Mouse (Mus musculus) CD4-positive, CD25-positive, alpha-beta regulatory T cell, adult 4 months (primary cell): ENCODE measurements at regions not wholly inside any gene's neighbourhood (a gene's known extent, or its start where the extent isn't known, plus 50 kb on each side); places are given as distances from the start of the nearest gene placed in this dataset.

ENCODE experiments used
- ATAC-seq: one replicate; pipeline ENCODE4 v1.8.0; 2017

DNA sequence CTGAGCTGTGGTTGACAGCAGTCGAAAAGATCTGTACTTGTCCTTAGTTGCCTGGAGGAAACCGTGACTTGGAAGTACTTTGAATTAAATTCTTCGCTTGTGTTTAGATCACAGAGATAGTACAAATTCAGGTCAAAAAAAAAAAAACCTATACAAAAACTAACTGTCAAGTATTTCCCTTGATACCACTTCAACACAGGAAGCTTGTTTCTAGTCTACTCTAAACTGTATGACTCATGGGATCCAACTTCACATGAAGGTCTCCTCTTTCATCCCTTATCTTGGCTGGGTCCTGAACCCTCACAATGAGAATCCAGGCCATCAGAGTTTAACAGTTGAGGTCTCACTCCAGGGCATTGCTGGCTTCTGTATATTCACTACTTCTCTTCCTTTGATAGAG lies 54.8 kb downstream of the Tmem30b start:
- peak; percentile 52 for ATAC-seq

DNA sequence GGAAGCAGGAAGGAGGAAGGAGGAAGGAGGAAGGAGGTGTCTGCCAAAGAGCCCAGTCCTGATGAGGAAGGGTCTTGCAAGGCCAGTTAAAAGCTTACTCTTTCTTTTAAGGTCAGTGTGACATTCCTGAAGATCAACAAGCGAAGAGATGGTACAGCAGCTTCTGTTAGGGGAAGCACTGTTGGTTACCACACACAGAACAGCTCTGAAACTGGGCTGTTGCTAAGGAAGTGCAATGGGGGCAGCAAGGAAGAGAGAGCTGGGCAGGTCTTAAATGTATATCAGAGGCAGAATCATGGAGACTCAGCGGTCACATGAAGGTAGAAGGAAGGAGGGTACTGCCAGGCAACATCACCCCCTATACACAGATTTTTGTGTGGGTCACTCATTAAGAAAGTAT lies 63.3 kb downstream of the Tmem30b start:
- ATAC-seq = no peak

DNA sequence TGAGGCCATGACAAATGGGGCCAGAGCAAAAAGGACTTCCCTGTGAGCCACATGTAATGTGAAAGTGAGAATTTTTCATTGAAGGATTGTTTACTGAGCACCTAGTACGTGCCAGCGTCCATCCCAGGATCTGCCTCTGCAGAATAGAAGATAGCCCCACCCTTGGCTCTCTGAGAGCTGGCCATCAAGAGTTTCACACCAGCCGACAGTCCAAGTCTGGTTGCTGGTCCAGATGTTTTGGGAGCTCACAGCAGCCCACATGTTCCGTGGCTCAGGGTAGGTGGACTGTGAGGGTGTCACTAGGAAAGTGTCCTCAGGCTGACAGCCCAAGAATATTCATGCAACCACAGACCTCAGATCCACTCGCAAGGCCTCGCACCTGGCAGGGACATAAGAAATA lies 63.9 kb downstream of the Tmem30b start:
- ATAC-seq = no peak

DNA sequence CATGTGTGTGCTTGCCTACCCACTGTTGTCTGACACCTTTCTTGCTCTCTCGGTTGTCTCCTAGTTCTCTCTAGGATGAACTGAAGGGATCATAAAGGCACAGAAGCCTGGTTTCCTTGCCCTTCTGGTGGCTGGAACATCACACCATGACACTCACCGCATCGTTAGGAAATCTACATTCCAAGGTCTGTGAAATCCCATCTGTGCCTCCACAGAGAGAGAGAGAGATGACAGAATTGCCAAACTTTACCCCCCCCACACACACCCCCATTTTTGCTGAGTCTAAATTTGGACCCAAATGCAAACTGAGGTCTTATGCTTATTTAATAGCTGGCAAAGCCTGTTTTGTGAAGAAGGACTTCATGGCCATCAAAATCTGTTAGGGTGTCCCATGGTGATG lies 64.5 kb downstream of the Tmem30b start:
- ATAC-seq = no peak

DNA sequence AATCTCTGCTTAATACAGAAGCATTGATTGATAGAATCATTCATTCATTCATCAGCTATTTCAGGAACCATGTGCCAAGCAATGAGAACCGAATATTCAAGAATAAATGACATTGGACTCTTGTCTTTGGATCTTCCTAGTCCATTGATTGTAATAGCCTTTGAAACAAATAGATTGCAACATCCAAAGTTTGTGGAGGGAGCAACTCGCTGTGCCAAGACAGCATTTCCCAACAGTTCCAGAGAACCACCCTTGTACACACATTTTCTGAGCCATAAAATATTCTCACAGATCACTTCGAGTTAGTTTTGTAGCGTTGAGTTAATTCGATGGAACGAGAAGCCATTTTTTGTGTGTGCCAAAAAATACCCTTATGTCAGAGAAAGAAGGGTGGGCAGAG lies 65.0 kb downstream of the Tmem30b start:
- no peak for ATAC-seq

DNA sequence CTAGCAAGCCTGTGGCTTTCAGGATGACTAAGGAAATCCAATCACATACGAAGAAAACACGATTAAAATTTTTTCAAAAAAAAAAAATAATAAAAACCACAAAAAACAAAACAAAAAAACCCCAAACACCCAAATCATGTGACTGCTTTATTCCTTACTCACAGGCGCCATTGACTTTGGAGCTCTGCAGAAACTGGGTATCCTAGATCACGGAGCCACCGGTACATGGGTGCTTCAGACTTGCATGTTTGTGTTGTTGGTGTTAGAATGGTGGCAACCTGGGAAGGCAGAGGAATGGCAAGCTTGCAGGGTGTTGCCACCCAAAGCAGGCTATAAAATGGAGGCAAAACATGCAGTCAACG lies 65.6 kb downstream of the Tmem30b start:
- no peak for ATAC-seq

DNA sequence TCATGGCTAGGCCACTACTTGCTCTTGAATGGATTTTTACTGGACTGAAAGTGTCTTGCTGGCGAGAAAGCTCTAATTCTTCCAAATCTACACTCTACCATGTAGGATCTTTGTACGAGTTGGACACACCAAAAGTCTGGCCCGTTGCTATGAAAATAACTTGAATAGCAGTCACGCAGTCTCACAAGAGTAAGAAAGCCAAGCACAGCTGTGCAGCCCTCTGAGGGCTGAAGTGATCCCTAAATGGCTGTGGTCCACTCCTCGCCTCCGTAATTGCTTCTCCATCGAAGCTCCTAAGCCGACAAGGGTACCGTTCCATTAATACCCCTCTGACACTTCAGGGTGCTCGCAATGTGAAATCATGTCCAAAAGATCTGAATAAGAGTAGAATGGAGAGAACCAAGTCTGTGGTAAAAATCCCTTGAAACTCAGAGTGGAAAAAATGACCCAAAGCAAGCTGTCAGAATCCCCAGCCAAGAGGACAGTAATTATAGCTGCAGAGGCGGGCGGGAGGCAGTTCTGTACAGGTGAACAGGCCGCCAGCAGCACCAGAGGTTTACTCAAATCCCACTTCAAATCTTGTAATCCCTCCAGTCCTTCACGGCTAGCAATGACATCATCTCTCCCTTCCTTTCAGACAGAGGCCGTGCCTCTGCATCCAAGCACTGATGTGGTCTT lies 66.1 kb downstream of the Tmem30b start:
- no peak for ATAC-seq

DNA sequence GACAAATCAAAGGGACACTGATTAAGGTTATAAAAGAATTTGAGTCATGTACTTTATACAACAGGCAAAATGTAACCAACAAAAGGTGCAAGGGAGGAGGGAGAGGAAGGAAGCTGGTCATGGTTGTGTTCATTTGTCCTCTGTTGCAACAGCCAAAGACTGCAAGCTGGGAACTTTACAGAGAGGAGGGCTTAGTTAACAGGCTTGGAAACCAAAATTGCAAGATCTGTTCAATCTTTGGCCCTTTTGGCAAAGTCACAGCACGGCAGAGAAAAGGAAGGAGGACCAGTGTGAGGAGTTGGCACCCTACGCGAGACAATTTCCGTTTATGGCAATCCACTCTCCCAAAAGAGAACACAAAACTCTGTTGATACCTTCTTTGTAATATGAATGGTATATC lies 67.6 kb downstream of the Tmem30b start:
- no peak for ATAC-seq

DNA sequence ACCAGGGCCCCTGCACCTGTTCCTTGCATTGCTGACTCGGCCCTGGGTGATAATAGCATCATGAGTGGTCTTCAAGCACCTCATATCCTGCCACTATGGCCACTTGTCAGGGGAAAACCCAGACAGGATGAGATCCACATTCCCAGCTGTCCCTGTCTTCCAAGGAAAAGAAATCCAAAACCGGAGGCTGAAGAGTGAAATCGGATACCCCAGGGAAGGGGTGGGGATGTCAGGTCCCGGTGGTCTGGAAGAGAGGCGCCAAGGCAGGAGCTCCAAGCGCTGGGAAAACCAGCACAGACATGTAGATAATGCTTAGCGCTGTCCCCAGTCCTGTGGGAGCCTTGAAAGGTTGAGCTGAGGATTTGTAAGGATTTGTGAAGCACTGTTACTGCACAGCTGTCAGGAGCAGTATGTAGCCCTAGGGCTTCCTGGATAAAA lies 69.8 kb downstream of the Tmem30b start:
- no peak for ATAC-seq

DNA sequence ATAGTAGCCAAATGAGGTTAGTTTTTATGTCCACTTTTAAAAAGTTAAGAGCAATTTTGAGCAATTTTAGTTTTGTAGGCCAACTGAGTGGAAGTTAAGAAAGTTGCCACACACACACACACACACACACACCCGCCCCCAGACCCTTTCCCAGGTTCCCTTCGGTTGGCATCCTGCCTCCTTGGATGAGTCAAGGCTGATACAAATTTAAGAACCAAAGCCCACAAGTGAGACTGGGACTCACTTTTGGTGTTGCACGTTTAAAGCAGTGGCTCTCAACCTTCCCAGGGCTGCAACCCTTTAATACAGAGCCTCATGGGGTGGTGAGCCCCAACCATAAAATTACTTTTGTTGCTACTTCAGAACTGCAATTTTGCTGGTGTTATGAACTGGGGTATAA lies 70.4 kb downstream of the Tmem30b start:
- ATAC-seq = no peak

DNA sequence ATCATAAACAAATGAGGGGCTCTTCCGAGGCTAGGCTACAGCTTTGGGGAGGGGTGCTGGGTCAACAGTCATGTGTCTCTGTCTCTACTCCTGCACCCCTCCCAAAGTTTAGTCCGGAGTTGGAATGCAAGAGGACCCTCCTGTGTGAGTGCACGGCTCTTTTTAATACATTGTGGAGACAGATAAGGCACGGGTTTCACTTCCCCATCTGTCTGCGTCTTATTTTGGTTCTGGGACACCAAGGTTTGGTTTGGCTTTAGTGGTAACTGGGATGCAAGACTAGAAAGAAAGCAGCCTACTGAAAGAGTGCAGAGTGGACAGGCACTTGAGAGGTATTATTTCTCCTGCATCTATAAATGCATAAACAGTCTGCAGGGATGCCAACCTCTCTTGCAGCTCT lies 71.2 kb downstream of the Tmem30b start:
- no peak for ATAC-seq

DNA sequence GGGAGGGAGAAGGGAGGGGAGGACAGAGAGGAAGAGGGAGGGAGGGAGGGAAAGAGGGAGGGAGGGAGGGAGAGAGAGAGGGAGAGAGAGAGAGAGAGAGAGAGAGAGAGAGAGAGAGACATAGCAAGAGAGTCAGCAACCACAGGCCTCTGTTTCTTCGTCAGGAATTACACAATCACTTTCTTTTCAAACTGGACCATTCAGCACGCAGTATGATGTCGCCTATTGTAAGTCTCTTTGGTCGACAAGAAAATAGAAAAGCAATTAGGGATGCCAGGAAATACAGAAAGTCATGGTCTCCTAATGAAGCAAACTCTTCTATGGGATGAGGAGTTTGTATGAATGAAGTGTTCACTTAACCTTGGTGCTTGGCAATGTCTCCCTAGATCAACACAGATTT lies 73.1 kb downstream of the Tmem30b start:
- ATAC-seq = no peak

DNA sequence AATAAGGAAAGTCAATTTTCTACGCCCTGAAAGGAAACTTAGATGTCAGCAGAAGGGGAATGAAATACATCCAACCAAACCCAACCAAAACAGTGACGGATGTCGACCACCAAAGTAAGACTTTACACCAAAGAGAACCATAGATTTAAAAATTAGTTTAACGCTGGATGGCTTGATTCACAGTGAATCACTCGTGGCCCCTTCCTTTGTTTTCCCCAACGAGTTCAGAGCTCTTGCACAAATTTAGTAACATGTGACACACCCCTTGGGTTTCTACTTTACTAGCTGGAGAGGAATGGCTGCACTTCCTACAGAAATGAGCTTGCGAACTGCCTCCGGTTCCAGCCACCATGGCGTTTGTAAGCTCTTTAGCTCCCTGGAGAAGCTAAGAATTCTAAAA lies 74.2 kb downstream of the Tmem30b start:
- no peak for ATAC-seq

DNA sequence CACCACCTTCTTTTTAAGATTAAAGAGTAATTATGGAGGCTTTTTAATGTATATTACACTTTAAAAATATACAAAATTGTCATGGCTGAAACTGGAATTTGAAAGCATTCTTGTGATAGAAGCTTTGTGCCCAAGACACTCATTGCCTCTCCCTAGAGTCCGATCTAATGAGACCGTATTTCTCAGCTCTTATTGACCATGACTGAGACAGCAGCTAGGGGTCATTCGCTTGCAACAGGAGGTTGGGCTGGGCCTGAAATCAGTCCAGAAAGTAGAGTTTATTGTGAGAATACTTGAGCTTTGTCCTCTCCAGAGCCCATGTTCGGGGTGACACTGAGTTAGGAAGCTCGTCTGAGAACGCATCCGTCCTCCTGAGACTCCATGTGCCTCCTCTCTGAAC lies 79.7 kb downstream of the Tmem30b start:
- no peak for ATAC-seq

DNA sequence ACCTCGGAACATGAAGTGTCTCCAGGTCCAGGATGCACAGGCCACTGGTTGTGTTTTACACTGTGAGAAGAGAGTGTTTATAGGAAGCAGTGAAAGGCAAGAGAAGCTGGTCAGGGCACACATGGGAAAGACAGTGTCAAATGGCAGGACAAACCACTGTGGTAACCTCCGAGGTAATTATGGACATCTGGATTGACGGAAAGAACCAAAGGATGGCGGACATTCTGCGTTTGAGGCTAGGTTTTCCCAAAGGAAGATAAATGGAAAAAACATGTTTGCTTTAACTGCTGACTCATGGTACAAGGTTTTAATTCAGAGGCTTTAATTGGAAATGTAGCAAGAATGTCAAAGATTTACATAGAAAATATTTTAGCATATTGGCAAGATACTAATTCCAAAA lies 80.2 kb downstream of the Tmem30b start:
- no peak for ATAC-seq

DNA sequence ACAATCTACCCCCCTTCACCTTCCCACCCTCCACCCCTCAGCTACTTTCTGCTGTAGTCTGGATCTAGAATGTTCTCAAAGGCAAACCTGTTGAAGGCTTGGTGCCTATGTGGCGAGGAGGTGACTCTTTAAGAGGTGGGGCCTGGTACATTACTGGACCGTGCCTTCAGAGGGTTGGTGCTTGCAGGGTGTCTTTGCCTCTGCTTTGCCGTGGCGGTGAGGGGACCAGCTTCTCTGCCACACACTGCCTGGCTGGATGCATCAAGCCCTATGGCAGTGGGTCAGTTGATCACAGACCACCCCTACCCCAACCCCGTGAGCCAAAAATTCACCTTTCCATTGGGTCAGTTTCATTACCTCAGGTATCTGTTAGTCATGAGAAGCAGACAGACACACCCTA lies 81.9 kb downstream of the Tmem30b start:
- no peak for ATAC-seq

DNA sequence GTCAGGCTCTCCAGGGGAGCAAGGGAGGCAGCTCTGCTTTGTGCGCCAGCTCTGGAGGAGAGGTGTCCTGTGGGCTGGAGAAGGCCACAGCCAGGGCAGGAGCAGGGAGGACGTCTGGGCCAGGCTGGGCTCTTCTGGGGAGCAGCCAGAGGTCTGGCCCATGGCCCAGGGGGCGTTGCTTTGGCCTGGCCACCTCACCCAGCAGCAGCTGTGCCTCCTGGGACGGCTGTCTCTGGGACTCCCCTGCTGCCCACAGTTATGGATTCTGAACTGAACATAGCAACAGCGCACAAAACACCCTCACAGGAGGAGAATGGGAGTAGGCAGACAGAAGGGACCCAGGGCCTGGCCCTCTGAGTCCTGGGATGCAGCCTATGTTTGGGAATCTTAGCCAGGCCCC lies 84.1 kb downstream of the Tmem30b start:
- no peak for ATAC-seq

DNA sequence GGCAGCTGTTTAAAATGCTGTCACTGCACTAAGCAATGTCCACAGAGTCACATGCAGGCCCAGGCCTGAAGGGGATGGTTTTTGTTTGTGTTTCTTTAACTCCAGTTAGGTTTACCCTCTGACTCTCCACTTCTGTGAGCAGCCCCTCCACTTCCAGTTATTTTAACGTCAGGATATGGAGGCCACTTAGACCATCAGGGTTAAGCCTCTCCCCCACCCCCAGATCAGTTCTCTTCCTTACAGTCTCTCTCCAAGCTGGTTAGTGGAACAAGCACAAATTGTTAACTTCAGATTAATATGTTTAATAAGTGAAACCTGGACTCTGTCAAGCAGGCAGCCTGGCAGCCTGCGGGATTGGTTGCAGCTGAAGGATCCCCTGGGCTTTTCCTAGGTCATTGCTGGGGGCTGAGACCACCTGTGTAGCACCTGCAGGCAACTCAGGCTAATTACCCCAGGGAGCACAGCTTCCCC lies 85.9 kb downstream of the Tmem30b start:
- no peak for ATAC-seq

DNA sequence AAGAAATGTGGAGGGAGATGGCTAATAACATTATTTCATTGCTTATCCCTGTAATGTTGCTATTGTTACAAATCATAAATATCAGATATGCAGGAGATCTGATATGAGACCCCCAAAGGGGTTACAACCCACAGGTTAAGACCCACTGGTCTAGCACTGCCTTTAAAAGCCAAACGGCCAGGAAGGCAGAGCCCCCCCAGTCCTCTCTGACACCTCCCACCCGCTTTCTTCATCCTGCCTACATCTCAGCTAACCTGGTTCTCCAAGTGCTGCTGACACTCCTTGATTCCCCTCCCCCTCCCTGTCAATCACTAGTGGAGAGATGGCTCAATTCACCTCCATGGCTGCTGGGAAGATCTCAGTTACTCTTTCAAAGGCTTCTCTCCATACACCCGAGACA lies 94.9 kb downstream of the Tmem30b start:
- no peak for ATAC-seq

DNA sequence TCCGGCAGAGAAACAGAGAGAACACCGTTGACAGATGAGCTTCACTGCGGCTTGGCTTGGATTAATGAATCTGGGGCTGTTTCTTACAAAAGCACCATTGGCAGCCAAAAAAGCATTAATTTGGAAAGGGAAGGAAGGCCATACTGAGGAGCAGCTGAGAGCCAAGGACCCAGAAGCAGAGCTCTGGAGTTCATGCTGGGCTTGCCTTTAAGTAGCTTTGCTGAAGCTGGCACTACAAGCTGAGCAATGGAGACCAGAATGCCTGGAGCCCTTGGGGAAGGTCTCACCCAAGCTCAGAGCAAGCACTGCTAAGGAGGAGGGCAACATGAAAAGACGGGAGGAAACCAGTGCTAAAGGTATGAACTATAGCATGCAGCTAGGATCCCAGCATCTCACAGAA lies 95.7 kb downstream of the Tmem30b start:
- ATAC-seq = no peak

DNA sequence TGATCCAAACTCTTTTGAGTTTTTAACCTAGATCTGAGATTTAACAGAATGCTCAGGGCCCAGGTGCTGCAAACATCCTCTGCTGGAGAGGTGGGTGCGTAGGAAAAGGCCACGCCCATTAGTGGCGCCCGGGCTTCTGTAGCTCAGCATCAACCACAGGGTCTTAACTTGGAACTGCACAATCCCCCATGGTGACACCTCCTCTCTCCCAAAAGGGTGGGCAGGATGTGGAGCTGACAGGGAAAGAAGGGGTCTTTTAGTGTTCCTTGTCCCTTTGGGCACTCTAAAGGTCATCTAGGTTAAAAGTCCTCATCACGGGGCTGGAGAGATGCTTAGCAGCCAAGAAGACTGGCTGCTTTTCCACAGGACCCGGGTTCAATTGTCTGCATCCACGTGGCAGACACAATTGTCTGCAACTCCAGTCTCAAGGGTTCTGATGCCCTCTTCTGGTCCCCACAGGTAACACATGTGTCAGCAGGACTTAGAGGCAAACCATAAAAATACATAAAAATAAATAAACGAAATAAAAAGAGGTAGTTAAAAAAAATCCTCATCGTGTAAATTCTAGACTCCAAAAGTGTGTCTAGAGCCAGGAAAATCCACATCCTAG lies 96.2 kb downstream of the Tmem30b start:
- no peak for ATAC-seq

DNA sequence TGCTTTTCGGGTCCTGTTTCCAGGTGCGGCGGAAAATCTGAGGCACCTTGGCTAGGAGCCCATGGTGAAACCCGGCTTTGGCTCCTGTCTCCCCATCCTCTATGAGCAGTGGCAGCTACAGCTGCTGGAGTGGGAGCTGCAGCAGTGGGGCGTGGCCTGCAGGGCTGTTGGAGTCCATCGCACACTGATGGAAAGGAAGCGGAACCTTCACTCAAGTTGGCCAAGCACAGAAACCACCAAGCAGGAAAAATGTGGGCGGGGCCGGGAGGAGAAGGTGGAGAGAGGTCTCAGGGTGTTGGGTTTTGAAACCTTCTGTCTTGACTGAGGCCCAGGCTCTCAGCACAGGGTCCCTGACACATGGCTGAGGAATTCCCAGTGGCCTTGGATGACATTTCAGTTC lies 97.1 kb downstream of the Tmem30b start:
- no peak for ATAC-seq

DNA sequence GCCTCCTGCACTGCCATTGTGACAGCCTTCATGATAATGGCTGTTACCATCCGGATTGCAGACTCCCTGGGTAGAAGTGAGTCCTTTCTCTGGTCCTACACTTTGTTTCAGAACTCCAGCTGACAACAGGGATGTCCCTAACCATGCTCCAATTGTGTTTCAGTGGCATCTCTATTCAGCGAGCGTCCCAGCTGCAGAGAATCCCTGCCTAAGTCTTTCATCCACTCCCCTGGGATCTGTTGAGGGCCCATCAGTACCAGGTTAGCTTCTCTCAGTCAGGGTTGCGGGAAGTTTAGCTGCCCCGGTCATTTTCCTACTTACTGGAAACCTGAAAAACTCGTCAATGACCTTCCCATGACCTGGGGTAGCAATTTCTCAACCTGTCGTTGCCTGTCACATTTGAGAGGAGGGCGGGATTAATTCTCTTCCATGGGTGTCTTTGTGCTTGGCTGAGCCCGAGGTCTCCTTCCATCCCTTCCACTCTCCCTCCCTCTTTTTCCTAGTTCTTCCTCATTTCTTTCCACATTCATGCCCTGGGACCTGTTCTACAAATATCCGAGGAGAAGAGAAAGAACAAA lies 97.7 kb downstream of the Tmem30b start:
- ATAC-seq = no peak

DNA sequence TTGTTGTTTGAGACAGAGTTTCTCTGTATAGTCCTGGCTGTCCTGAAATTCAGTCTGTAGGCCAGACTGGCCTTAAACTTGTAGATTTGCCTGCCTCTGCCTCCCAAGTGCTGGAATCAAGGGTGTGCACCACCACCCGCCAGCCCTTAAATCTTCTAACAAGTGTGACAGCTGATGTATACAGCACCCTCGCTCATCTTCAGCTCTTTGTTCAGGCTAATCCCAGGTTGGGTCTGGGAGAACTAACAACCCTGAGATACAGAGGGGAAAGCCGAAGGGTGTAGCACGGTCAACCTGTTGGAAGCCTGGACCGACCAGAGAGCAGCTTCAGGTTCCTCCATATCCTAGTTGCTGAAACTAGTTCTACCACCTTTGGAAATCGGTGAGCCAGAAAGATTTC lies 99.0 kb downstream of the Tmem30b start:
- no peak for ATAC-seq

DNA sequence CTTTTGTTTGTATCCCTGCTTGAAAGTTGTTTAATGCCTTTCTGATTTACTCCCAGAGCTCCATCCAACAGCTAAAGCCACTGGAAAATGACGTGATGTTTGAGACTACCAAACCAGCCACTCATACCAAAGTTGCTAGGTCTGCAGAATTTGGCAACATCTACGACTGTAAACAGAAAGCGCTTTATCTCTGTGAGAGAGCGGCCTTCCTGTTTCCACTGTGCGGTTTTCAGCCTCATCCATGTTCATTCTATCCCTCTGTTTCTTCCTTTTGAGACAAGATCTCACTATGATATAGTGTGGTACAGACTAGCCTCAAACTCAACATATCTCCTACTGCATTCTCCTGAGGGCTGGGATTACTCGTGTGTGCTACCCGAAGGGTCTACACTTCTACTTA lies 100.0 kb downstream of the Tmem30b start:
- no peak for ATAC-seq
